Mouse (Mus musculus) megakaryocyte, embryonic 14.5 days (primary cell): ENCODE data around the gene Nlgn1. TPM values are rescaled to one million over a fixed set of nuclear protein-coding genes. Genes with fewer than 3 reads are reported as not detected.

Experiments
- H3K27me3 ChIP-seq: replicated peaks from 2 replicates; pipeline ENCODE3; 2012; ENCODE audit warnings: inconsistent platforms
- H3K36me3 ChIP-seq: replicated peaks from 2 replicates; pipeline ENCODE3; 2012; ENCODE audit warnings: low read length, inconsistent platforms, mixed read lengths
- H3K4me1 ChIP-seq: 2 replicates; pipeline ENCODE4 v1.6.1; 2012; ENCODE audit warnings: inconsistent platforms
- H3K4me3 ChIP-seq: replicated peaks from 2 replicates; pipeline ENCODE3; 2012; ENCODE audit warnings: moderate library complexity, mild to moderate bottlenecking, inconsistent platforms
- H3K9me3 ChIP-seq: 2 replicates; pipeline ENCODE4 v1.6.1; 2012; ENCODE audit warnings: inconsistent platforms
- FLI1 ChIP-seq: IDR thresholded peaks from 2 replicates; pipeline ENCODE4 v1.6.1; 2012; ENCODE audit warnings: low read length, inconsistent platforms, mixed read lengths
- GATA1 ChIP-seq: IDR thresholded peaks from 3 replicates; pipeline ENCODE4 v1.6.1; 2012; ENCODE audit warnings: mixed read lengths, low read length, inconsistent platforms, borderline replicate concordance
- polyA plus RNA-seq: library from polyadenylated mRNA; stranded (reverse); fragments of >175 nt; gene quantifications from 2 replicates; pipeline ENCODE4 v1.2.3, GENCODE M21; 2012; ENCODE audit warnings: low replicate concordance; ENCODE audit not compliant: insufficient read depth

Nlgn1 gene
- polyA plus RNA-seq, 1 experiment: 0.13 TPM

- H3K4me1 ChIP-seq: no peaks in the 10 kb centered on the region
- no peak overlapping the region for H3K4me3 ChIP-seq
- TF ChIP-seq GATA1 (no peak), FLI1 (no peak)
- no peaks in the 10 kb centered on the region for H3K36me3 ChIP-seq
- H3K27me3 ChIP-seq: no peaks in the 10 kb centered on the region
- H3K9me3 ChIP-seq: no peaks in the 10 kb centered on the region
These were observed 659.5 kb downstream of the Nlgn1 start for GRCm38 (mm10) chr3:25672779-25673178.

- H3K4me1 ChIP-seq: no peaks in the 10 kb centered on the region
- no peaks in the 10 kb centered on the region for H3K27me3 ChIP-seq
- no peak for TF ChIP-seq FLI1
- no peak for TF ChIP-seq GATA1
- no peak overlapping the region for H3K4me3 ChIP-seq
- H3K36me3 ChIP-seq: no peaks in the 10 kb centered on the region
- no peaks in the 10 kb centered on the region for H3K9me3 ChIP-seq
These were observed 668.8 kb downstream of the Nlgn1 start for GRCm38 (mm10) chr3:25663464-25663863.

GRCm38 (mm10) chr3:25660285-25660684 lies 672.0 kb downstream of the Nlgn1 start:
- no peaks in the 10 kb centered on the region for H3K4me1 ChIP-seq
- no peaks in the 10 kb centered on the region for H3K36me3 ChIP-seq
- TF ChIP-seq GATA1 (no peak), FLI1 (no peak)
- H3K4me3 ChIP-seq: no peak overlapping the region
- H3K27me3 ChIP-seq: no peaks in the 10 kb centered on the region
- H3K9me3 ChIP-seq: no peaks in the 10 kb centered on the region

- H3K36me3 ChIP-seq: no peaks in the 10 kb centered on the region
- TF ChIP-seq FLI1: no peak
- TF ChIP-seq GATA1: no peak
- no peaks in the 10 kb centered on the region for H3K27me3 ChIP-seq
- no peak overlapping the region for H3K4me3 ChIP-seq
- H3K9me3 ChIP-seq: peaks cover 4% of the 10 kb centered on the region; the same call in 1 of the 2 replicates
- no peaks in the 10 kb centered on the region for H3K4me1 ChIP-seq
These were observed 674.3 kb downstream of the Nlgn1 start for GRCm38 (mm10) chr3:25658006-25658405.

GRCm38 (mm10) chr3:25657074-25657473 lies 675.2 kb downstream of the Nlgn1 start:
- H3K9me3 ChIP-seq: peaks cover 4% of the 10 kb centered on the region; the same call in 1 of the 2 replicates
- H3K27me3 ChIP-seq: no peaks in the 10 kb centered on the region

GRCm38 (mm10) chr3:25653010-25653409 lies 679.2 kb downstream of the Nlgn1 start:
- Histone ChIP-seq H3K27me3 (no peaks in the 10 kb centered on the region), H3K9me3 (peaks cover 4% of the 10 kb centered on the region; the same call in 1 of the 2 replicates), H3K4me3 (peak overlapping the region; percentile 42), H3K4me1 (no peaks in the 10 kb centered on the region), H3K36me3 (no peaks in the 10 kb centered on the region)
- TF ChIP-seq GATA1: no peak
- TF ChIP-seq FLI1: no peak

More at GRCm38 (mm10) chr3:25657074-25657473, 675.2 kb downstream of the Nlgn1 start:
- Histone ChIP-seq H3K36me3 (no peaks in the 10 kb centered on the region), H3K4me3 (no peak overlapping the region), H3K4me1 (no peaks in the 10 kb centered on the region)
- TF ChIP-seq FLI1 (no peak), GATA1 (no peak)

GRCm38 (mm10) chr3:25645895-25646691 lies 686.2 kb downstream of the Nlgn1 start:
- TF ChIP-seq GATA1: no peak
- no peak for TF ChIP-seq FLI1
- H3K9me3 ChIP-seq: no peaks in the 10 kb centered on the region
- H3K36me3 ChIP-seq: no peaks in the 10 kb centered on the region
- no peak overlapping the region for H3K4me3 ChIP-seq
- H3K4me1 ChIP-seq: no peaks in the 10 kb centered on the region
- no peaks in the 10 kb centered on the region for H3K27me3 ChIP-seq

- Histone ChIP-seq H3K36me3 (no peaks in the 10 kb centered on the region), H3K27me3 (no peaks in the 10 kb centered on the region), H3K4me1 (no peaks in the 10 kb centered on the region), H3K9me3 (no peaks in the 10 kb centered on the region), H3K4me3 (no peak overlapping the region)
- TF ChIP-seq FLI1: no peak
- no peak for TF ChIP-seq GATA1
These were observed 703.1 kb downstream of the Nlgn1 start for GRCm38 (mm10) chr3:25629198-25629597.

GRCm38 (mm10) chr3:25606597-25606996 lies 725.7 kb downstream of the Nlgn1 start:
- H3K9me3 ChIP-seq: no peaks in the 10 kb centered on the region
- no peaks in the 10 kb centered on the region for H3K27me3 ChIP-seq
- H3K4me1 ChIP-seq: no peaks in the 10 kb centered on the region
- no peaks in the 10 kb centered on the region for H3K36me3 ChIP-seq
- H3K4me3 ChIP-seq: no peak overlapping the region
- no peak for TF ChIP-seq FLI1
- no peak for TF ChIP-seq GATA1

GRCm38 (mm10) chr3:25597513-25597912 lies 734.7 kb downstream of the Nlgn1 start:
- TF ChIP-seq FLI1 (no peak), GATA1 (no peak)
- no peaks in the 10 kb centered on the region for H3K4me1 ChIP-seq

GRCm38 (mm10) chr3:25575526-25575925 lies 756.7 kb downstream of the Nlgn1 start:
- no peaks in the 10 kb centered on the region for H3K9me3 ChIP-seq
- TF ChIP-seq GATA1: no peak
- no peak for TF ChIP-seq FLI1
- no peaks in the 10 kb centered on the region for H3K36me3 ChIP-seq
- H3K27me3 ChIP-seq: no peaks in the 10 kb centered on the region
- no peaks in the 10 kb centered on the region for H3K4me1 ChIP-seq
- no peak overlapping the region for H3K4me3 ChIP-seq

More at GRCm38 (mm10) chr3:25597513-25597912, 734.7 kb downstream of the Nlgn1 start:
- Histone ChIP-seq H3K9me3 (no peaks in the 10 kb centered on the region), H3K36me3 (no peaks in the 10 kb centered on the region), H3K27me3 (no peaks in the 10 kb centered on the region), H3K4me3 (no peak overlapping the region)
